Mouse (Mus musculus): ENCODE data around the gene Fgd3. TPM values are rescaled to one million over a fixed set of nuclear protein-coding genes. Genes with fewer than 3 reads are reported as not detected.

Gene Fgd3
- total RNA-seq, 2 experiments from 2014 or later = 0.87 to 0.99 TPM

DNA sequence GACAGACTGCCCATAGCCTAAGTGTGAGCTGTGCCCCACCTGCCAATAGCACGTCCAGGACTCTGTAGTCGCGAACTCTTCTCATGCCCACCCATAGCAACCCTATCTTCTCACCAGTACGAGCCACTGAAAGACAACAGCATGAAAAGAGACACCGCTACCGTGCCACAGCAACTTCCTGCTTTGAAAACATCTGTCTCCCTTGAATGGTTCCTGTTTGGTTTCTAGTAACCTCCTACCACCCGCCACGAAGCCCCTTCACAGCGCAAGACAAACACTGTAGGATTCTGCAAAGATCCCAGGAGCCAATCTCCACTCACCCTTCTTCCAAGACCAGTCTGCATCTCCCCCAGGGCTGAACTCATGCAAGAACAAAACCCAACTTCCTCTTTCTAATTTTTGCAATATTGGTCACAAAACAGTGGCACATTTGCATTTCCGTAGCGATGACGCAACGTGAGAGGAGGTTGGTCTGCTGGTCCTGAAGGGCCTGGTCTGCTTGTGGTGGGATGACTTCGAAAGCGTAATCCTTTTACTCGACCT, 11.2 kb downstream of the Fgd3 start:
- intact Hi-C loops (cut with DNase I) = no loop called here
- no peak for DNase-seq

DNA sequence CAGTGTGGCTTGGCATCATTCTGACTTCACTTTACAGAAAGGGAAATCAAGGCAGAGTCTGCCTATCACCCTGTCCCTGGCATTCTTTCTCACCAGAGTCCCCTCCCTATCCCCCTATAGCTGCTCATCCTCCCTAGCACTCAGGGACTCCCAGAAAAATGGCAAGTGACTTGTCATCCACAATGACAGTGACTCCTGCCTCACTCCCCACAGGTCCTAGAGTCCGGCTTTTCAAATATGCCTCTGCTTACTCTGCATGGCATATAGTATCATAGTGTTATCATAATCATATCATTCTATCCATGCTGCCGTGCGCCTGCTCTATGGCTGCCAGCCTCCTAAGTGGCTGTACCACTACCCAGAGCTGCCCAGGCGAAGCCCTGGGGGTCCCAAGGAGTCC, 11.9 kb downstream of the Fgd3 start:
- DNase-seq = no peak
- intact Hi-C loops (cut with DNase I) = no loop called here

DNA sequence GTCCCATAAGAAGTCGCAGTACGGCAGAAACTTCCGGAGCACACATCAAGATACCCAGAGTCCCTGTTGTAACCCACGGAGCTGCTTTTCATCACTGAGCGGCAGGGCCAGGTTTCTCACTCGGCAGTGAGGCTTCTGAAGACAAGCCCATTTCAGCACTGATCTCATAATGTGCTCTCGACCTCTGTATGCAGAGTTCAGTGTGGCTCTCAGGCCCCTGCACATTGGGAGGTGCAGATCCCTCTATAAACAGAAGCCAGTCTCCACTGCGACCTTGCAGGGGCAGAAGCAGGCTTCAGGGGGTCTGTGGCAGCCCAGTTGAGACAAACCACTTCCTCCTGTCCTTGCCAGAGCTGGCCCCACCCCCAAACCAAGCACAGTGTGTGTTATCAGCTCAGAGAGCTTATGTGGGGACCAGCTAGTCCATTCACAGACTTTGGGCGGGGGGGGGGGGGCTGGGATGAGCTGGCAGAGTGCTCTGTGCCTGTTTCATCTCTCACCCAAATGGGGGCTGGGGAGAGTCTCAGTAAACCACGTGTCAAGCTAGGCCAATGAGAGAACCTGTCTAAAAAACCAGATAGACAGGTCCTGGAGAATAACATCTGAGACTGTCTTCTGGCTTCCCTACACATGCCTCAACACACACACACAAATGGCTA, 12.7 kb downstream of the Fgd3 start:
- no peak for DNase-seq
- intact Hi-C loops (cut with DNase I) = no loop called here

GRCm38 (mm10) chr13:49306771-49307310, 13.3 kb downstream of the Fgd3 start:
- intact Hi-C loops (cut with DNase I) = no loop called here
- DNase-seq = no peak

GRCm38 (mm10) chr13:49300771-49301170, 19.3 kb downstream of the Fgd3 start:
- no peak for DNase-seq
- intact Hi-C loops (cut with DNase I) = no loop called here

DNA sequence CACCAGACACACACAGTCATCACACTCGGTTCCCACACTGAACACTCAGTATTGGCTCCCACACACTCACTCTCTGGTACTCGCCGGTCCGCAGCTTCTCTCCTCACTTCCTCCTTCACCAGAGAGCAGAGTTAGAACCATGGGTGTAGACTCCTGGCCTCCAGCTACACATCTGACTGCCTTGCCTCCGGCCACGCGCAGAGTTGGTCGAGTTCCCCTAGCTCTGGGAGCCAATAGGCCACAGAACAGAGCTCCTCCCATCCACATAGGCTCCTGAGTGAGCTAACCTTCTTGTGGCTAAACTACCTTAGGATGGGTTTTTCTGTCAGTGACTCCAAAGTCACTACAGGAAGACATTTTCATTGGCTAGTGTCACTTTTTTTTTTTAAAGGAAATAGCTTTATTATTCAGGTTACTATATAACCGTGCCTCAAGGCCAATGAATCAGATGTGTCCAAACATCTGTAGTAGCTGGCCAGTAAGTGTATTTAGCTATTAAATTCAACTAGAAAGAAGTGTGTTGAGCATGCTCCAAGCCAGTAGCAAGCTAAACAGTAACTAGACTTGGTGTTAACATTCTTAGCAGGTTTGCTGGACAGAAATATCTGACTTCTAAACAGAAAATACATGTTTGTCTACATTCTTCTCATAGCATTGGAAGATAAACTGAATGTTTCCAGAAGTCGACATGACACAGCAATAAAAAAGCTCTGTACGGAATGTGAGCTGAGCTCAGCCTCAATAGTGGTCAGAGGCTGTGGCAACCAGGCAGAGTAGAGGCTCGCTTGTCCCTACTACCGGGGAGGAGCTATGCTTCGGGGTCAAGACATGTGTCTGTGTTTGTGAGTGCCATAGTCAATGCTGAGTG, 21.4 kb downstream of the Fgd3 start:
- no peak for DNase-seq
- intact Hi-C loops (cut with DNase I) = no loop called here

- no peak for DNase-seq
- intact Hi-C loops (cut with DNase I) = no loop called here
Measured at GRCm38 (mm10) chr13:49296270-49296669, 23.8 kb downstream of the Fgd3 start.

DNA sequence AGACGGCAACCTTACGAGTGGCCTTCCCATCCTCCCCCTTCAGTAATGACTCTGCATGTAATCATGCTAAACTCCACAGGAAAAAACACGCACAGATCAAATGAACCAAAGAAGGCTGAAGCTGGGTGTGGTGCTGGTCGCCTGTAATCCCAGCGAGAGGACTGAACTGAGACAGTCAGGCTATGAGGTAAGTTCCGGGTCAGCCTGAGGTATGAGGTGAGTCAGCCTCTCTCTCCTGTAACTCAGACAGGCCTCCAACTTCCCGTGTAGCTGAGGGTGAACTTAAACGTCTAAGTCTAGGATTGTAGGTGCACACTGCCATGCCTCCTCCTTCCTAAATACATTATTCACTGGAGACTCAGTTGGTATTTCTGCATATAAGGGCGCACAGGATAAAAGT, 26.0 kb downstream of the Fgd3 start:
- DNase-seq = no peak
- intact Hi-C loops (cut with DNase I) = no loop called here

- DNase-seq = no peak
- intact Hi-C loops (cut with DNase I) = no loop called here
Measured at GRCm38 (mm10) chr13:49291949-49292348, 28.2 kb downstream of the Fgd3 start.

DNA sequence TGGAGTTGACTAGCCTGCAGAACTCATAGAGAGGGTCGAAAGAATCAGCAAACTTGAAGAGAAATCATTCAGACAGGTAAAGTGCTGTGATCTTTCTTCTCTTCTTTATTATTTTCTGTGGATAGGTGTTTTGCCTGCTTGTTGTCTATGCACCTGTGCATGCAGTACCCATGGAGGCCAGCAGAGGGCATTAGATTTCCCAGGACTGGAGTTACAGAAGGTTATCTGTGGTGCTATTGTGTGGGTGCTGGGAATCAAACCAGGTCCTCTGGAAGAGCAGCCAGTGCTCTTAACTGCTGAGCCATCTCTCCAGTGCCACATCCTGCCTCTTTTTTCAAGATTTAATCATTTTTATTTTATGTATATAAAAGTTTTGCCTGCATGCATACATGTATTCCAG, 28.7 kb downstream of the Fgd3 start:
- no peak for DNase-seq
- intact Hi-C loops (cut with DNase I) = no loop called here

DNA sequence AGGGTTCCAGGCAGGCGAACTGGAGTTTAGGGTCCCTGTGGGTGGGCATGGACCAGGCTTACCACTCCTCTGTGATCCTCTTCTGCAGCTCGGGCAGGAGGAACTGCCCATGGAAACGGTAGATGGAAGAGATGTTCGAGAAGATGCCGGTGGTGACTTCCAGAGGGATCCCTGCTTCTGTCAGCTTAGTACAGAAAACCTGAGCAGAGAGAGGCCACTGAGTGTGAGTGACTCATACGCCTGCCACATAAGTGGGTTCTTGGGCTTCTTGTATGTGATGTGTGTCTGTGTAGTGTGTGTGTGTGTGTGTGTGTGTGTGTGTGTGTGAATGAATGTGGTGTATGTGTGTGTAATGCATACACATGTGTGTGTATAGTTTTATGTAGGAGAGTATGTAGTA, 32.9 kb downstream of the Fgd3 start:
- DNase-seq = no peak
- intact Hi-C loops (cut with DNase I) = no loop called here

DNA sequence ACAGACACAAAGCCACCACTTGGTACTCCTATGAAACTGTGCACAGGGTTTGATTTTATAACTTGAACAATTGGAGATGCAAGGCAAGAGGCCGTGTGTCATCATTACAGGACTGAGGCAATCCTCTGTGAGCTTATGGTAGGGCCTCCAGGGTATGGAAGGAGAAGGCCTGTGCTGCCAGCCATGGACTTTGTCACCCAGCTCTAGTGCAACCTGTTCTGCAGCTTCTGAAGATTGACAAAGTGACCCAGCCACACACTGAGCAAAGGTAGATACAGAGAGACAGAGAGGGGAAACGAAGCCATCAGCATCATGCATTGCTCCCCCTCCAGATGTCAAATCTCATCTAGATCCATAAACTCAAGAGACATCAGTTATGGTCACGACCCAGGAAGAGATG, 33.4 kb downstream of the Fgd3 start:
- intact Hi-C loops (cut with DNase I) = no loop called here
- DNase-seq = no peak

DNA sequence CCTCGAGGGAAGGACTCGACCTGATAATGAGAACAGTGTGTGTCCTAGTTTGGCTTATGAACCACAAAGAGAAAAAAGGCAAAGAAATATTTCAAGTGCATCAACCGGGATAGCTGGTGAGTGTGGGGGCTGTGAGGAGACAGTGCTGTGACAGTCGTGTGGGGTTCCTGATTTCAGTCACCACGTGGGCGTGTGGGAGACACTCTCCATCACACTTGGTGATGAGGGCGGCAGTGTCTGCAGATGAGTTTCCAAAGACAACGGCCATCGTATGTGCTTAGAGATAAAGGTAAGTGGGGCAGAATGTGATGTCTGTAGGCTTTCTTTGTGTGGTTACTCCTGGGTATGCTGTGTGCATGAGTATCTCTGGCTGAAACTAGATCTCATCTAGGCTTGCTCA, 36.4 kb downstream of the Fgd3 start:
- intact Hi-C loops (cut with DNase I) = loop anchor here (5.0 kb wide), 1 partner anchor 99 kb away; no protein-coding TSS in a partner anchor
- no peak for DNase-seq

GRCm38 (mm10) chr13:49282168-49282567, 37.9 kb downstream of the Fgd3 start:
- peak in 1 of 2 experiments; percentile 30 for DNase-seq
- intact Hi-C loops (cut with DNase I) = loop anchor here (5.0 kb wide), 1 partner anchor 100 kb away; no protein-coding TSS in a partner anchor

DNA sequence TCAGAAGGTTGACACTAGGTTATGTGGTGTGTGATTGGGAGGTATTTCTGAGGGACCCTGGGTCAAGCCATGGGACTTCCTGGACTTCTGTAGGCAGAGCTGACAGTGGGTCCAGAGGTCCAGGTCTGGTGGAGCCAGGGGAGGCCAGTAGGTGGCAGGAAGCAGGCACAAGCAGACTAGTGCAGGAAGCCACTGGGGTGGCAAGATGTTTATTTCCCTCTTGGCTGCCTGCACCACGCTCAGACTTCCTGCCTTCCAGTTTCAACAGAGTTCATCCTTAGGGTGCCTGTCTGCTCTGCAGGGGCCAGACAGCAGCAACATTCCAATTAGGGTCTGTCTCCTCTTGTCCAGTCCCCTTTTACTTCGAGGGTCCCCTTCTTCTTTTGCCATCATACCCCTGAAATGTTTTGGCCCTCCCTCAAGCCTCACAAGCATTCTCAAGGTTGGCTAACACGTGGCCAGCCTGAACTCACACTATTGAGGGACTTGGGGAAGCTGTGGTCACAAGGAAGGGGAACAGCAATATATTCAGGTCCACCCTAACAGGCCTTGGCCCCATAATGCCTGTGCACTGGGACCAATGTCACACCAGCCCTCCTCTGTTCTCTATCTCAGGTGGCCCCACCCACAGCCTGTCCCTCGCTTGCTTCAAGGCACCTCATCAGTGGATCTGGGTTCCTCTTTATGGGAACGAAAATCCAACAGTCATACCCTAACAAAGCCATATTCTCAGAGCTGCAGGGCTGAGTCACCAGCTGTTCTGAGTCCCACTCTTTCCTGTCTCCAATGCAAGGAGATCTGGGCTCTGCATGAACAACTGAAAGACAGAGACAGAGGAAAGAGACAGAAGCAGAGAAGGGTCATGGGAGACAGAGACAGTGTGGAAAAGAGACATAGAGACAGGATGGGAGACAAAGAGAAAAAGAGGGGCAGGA, 48.0 kb downstream of the Fgd3 start:
- intact Hi-C loops (cut with DNase I) = no loop called here
- DNase-seq = no peak

- intact Hi-C loops (cut with DNase I) = no loop called here
- DNase-seq = no peak
Measured at GRCm38 (mm10) chr13:49270500-49270899, 49.6 kb downstream of the Fgd3 start.

GRCm38 (mm10) chr13:49267645-49268044, 52.5 kb downstream of the Fgd3 start:
- intact Hi-C loops (cut with DNase I) = no loop called here
- no peak for DNase-seq

DNA sequence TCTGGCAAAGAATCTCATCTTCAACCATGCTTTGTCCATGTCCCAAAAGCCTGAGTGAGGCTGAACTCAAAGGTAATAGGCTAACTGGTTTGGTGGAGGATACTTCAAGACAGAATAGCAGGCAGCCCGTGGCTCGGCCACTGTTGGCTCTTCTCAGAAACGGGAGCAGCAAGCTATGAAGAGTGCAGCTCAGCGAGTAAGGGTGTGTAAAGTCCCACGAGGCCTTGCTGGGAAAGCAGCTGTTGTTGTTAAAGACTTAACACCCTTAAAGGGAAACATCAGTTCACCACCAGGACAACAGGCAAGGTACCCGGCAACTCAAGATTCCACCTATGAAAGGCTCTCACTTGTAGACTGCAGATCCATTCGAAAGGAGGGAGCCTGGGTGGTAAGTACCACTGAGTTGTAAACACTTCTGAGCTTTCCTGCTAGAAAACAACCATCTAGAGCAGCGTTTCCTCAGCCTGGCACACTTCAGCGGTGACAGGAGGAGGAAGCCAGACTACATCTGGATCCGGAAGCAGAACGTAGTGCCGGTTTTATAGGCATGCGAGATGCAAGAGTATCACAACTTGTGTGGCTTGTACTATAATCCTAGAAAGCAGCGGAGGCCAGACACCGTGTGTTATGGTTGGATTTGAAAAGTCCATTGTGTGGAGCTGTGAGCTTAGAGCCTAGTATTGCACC, 59.9 kb downstream of the Fgd3 start:
- no peak for DNase-seq
- intact Hi-C loops (cut with DNase I) = no loop called here

DNA sequence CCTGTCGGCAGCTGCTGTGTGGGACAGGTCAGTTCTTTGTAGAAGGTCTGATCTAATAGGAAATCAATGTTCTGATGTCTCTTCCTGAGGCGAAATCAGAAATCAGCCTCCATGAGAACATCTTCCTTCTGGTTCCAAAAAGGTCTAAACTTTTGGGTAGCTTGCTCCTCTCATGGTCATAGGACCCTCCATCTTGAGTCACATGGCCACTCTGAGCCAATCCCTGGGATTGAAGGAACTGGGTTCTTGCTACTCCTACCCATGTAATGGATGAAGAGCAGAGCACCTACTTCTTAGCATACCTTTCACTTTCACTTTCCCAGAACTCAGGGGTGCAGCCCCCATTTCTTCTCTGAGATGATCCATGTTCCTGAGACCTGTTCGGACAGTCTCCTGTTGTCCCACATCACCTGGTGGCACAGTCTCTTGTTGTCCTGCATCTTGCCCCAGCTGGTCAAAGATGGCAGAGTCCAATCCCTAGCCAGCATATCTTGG, 62.2 kb downstream of the Fgd3 start:
- intact Hi-C loops (cut with DNase I) = no loop called here
- DNase-seq = no peak

DNA sequence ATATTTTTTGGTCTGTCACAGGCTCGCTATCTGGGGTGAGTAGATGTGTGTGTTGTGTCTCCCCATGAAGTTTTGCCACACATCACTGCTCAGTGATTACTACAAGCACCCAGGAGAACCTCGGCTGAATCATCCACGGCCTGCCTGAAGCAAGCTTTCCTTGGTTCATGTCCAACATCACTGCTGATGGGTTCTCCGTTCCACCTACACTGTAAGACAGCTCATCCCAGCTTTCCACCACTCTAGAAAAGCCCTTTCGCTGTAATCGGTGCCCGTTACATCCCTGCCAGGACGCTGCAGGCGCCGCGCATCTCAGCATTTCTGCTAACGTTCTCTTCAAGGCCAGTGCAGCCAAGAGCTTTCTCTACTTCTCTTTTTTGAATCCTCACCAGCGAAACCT, 67.4 kb downstream of the Fgd3 start:
- no peak for DNase-seq
- intact Hi-C loops (cut with DNase I) = no loop called here

Data from gastrocnemius, postnatal 36 days (tissue).